Mouse (Mus musculus) T-helper 1 cell (primary cell): ENCODE data around the gene E2f3.

ENCODE experiments used
- in situ Hi-C: fragments of 300-600 bp; cut with MboI, MseI; formaldehyde crosslinking; loops from one replicate; pipeline ENCODE4 v1.15.1; 2025; ENCODE audit warnings: high pct_unique_total_duplicates

E2f3 gene

GRCm38 (mm10) chr13:29938776-29939175, 47.1 kb downstream of the E2f3 start:
- in situ Hi-C loops: no loop called here

DNA sequence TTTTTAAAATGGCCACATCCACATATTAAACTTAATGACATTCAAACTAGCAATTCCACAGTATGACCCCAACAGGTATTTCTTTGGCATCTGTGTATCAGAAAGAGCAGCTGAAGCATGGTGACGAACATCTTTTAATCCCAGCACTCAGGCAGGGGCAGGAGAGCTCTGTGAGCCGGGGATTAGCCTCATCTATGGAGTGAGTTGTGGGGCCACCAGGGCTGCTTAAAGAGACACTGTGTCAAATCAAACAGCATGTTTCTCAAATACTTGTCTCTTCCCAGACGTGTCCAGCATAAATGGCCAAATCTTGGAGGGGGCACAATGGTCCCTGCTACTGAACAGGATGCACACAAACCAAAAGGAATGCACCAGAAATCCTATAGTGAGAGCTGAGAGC, 59.7 kb downstream of the E2f3 start:
- in situ Hi-C loops: no loop called here

DNA sequence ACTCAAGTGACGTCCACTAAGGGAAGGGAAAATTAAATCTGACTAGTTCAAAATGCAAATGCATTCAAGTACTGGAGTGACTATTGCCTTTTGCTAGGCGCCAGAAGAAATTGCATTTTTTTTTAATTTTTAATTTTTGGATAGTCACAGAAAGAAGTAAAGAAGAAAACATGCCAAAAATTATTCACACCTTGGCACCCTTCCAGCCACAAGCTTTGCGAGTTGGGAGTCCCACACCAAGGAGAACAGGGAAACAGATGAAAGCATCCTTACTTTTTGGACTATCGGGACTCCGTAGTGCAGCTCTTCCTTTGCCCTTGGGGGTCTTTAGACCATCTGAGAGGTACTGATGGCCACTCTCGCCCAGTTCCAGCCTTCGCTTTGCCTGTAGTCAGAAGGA, 66.0 kb downstream of the E2f3 start:
- in situ Hi-C loops: loop anchor here (10.0 kb wide), 1 partner anchor 1745 kb away; no protein-coding TSS in a partner anchor

DNA sequence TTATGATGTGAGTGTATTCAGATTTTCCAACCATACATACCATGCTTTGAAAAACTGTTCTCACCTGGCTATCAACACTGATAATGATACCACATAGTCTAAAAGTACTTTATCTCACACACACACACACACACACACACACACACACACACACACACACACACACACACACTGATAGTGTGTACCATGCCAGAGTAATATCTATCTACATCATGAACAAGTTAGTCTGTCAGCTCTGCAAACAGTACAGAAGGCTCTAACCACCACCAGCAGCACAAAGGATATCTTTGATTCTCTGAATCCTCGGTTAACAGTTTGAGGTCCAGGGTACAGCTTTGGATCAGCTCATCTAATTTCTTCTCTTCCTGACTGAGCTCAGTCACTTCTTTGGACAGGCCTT, 69.3 kb downstream of the E2f3 start:
- in situ Hi-C loops: loop anchor here (10.0 kb wide), 1 partner anchor 1742 kb away; no protein-coding TSS in a partner anchor

DNA sequence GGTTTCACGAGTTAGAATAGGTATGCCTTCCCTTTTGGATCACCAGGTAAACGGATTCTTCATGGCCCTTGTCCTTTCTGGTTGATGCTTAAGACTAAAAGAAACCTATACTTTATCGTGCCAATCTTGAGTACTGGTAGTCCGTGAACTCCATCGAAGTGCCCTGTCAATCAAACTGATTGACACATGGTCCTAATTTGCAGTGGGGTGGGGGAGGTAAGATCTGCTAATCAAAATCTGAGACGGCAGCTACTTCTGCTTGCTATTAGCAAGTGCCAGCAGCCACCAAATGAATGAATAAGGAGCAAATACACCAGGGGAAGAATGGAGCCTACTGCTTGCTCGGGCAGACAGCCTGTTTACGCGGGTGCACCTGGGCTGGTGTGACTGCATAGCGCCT, 72.3 kb downstream of the E2f3 start:
- in situ Hi-C loops: loop anchor here (10.0 kb wide), 1 partner anchor 1739 kb away; no protein-coding TSS in a partner anchor

DNA sequence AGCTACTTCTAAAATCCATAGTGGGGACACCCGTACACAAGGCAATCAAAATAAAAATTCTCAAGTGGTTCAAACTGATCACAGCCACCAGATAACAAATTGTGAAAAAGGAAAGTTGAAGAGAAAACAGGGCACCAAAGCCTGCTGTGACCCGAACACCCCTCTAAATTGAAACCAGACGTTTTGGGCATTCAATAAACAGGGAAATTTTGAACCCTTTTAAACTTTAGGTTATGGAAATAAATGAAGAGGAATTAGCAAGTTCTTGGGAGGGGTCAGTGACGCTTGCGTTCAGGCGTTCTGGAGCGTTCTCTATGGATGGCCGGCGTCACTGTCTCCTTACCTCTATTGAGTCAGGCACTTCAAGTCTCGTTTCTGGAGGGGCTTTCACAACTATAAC, 72.8 kb downstream of the E2f3 start:
- in situ Hi-C loops: loop anchor here (10.0 kb wide), 1 partner anchor 1738 kb away; no protein-coding TSS in a partner anchor

- in situ Hi-C loops: loop anchor here (10.0 kb wide), 1 partner anchor 1737 kb away; no protein-coding TSS in a partner anchor
Observed at GRCm38 (mm10) chr13:29912251-29912650, 73.6 kb downstream of the E2f3 start.

DNA sequence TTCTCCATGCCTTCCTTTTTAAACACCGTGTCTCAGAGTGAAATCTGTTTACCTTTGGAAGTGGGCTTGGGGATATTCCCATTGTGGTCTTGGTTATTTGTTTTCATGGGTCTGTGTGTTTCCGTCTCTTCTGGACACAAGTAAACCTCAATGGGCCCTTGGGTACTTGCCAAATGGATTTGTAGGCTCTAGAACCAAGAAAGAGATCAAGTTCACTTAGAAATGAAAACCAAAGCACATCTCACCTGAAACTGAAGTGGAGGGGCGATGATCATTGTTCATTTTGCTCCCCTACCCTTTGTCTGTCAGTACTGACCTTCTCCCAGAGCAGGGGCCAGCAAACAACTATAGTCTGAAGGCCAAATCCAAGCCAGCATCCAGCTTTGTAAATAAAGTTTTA, 74.7 kb downstream of the E2f3 start:
- in situ Hi-C loops: loop anchor here (10.0 kb wide), 1 partner anchor 1736 kb away; no protein-coding TSS in a partner anchor

GRCm38 (mm10) chr13:29908431-29908830, 77.4 kb downstream of the E2f3 start:
- in situ Hi-C loops: no loop called here

DNA sequence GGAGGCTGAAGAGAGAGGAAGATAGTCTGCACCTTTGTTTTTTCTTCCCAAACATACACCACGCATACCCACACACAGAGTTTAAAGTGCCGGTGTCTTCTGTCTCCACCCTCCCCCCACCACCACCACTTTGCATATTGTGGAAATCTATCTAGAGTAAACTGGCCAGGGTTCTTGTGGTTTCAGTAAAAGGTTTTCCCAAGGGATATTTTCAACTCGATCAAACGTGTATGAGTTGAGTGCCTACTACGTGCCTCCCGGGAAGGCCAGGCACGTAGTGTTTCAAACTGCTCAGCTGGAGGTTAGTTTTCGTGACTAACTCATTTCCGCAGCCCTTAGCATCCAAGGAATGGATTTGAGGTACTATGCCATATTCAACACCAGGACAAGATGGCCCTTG, 77.9 kb downstream of the E2f3 start:
- in situ Hi-C loops: no loop called here

GRCm38 (mm10) chr13:29906734-29907133, 79.1 kb downstream of the E2f3 start:
- in situ Hi-C loops: no loop called here

DNA sequence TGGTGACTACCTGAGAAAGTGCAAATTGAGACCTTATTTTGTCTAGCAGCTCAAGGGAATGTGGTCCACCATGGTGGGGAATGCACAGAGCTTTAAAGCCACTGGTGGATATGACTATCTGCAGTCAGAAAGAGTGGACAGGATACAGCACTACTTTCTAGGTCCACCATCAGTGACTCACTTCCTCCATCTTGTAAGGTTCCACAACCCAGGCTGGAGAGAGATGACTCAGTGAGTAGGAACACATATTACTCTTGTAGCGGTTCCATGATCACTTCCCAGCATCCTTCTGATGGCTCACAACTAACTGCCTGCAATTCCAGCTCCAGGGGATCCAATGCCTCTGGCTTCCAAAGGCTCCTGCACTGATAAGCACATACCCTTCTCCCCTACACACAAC, 82.5 kb downstream of the E2f3 start:
- in situ Hi-C loops: loop anchor here (5.0 kb wide), 1 partner anchor 74 kb away; no protein-coding TSS in a partner anchor

- in situ Hi-C loops: loop anchor here (5.0 kb wide), 1 partner anchor 75 kb away; no protein-coding TSS in a partner anchor
Observed at GRCm38 (mm10) chr13:29902676-29903075, 83.2 kb downstream of the E2f3 start.

DNA sequence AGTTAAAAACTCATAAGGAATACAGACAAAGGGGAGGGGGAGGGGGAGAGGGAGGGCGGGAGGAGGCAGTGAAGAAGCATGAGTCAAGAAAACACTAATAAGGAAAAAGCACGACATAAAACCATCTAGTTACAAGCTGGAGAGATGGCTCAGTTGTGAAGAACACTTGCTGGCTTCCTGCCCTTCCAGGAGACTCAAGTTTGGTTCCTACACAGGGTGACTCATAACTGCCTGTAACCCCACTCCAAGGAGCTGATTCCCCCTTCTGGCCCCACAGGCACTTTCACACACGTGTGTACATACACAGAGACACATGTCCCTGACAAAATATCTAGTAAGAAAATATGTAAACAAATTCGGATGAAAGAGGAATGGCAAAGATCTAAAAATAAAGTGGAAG, 84.2 kb downstream of the E2f3 start:
- in situ Hi-C loops: loop anchor here (5.0 kb wide), 1 partner anchor 76 kb away; no protein-coding TSS in a partner anchor

DNA sequence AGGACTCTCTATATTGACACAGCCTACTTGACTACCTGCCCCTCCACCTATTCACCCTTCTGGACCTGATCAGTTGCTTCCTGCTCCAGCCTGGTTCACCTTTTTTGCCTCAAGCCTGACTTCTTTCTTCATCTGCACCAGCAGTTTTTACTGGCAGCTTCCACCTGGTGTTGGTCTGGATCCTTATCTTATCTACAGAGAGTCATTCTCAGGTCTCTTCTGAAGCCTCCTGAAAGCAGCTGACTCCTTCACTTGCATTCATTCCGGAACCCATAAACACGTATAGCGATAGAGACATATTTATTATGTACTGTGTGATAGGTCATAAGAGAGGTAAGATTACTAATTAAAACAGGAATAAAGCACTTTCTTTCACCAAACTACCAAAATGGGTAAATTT, 119.1 kb downstream of the E2f3 start:
- in situ Hi-C loops: no loop called here

DNA sequence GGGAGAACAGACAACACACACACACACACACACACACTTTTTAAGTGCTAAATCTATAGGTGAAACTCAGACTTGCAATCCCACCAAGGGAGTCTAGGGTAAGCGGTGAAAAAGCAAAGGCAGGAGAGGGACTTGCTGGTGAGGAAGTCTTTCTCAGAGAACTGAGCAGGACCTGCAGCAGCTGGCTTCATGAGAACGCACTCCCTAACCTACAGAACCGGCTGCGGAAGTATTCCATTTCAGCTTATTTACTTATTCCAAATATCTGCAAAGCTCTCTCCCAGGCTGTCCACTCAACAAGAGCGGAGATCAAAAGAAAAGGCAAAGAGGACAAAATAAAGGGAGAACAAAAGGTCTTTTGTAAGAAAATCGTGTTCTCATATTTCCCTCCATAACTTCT, 121.5 kb downstream of the E2f3 start:
- in situ Hi-C loops: no loop called here

- in situ Hi-C loops: no loop called here
Observed at GRCm38 (mm10) chr13:29860087-29860486, 125.8 kb downstream of the E2f3 start.

DNA sequence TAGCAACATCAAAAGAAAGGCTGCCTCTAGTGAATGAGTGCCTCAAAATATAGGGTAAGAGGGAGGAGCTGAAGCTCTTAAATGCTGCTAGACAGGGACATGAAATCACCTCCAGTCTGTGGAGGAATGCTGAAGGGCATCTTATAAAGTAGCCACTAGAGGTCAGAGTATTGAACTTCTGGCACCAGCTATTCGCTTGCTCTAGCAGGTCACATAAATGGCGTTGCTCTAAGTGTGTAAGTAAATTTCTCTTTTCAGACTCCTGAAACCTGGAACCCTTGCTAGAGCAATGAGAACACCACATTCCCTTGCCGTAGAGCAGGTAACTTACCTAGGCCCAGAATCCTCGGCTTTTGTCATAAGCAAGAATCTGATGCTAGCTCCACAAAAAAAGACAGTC, 128.4 kb downstream of the E2f3 start:
- in situ Hi-C loops: loop anchor here (5.0 kb wide), 2 partner anchors 130 to 225 kb away; partner anchors contain the start of gene E2f3
